Mouse (Mus musculus) embryonic facial prominence, embryonic 11.5 days (tissue): ENCODE results near the gene Il20rb. TPM values are rescaled to one million over a fixed set of nuclear protein-coding genes. Genes with fewer than 3 reads are reported as not detected.

Experiments used
- ATAC-seq: fragments of 200-750 bp; cut with Nextera tagmentation; replicated peaks from 2 replicates; pipeline ENCODE4 v1.8.0; 2017; ENCODE audit warnings: low read depth; ENCODE audit not compliant: insufficient number of reproducible peaks, low FRiP score, low TSS enrichment
- DNase-seq: peaks from one replicate; pipeline ENCODE4 v3.0.0-alpha.2; 2015; ENCODE audit warnings: low spot score
- H3K27ac ChIP-seq: fragments of 300-500 bp; sonication (generic); replicated peaks from 2 replicates; pipeline ENCODE4 v1.5.1; 2014; ENCODE audit warnings: mild to moderate bottlenecking, low read depth, low read length, control low read depth
- H3K27me3 ChIP-seq: fragments of 300-500 bp; sonication (generic); 2 replicates; pipeline ENCODE4 v1.6.1; 2014; ENCODE audit warnings: mild to moderate bottlenecking, low read length, moderate library complexity, mixed read lengths; ENCODE audit not compliant: control insufficient read depth, insufficient read depth
- H3K36me3 ChIP-seq: fragments of 300-500 bp; sonication (generic); replicated peaks from 2 replicates; pipeline ENCODE4 v1.6.1; 2014; ENCODE audit warnings: low read depth, mild to moderate bottlenecking, low read length, moderate library complexity, mixed read lengths; ENCODE audit not compliant: control insufficient read depth, insufficient read depth
- H3K4me1 ChIP-seq: fragments of 300-500 bp; sonication (generic); 2 replicates; pipeline ENCODE4 v1.6.1; 2014; ENCODE audit warnings: low read length, mixed read lengths; ENCODE audit not compliant: control insufficient read depth, insufficient read depth
- H3K4me2 ChIP-seq: fragments of 300-500 bp; sonication (generic); 2 replicates; pipeline ENCODE4 v1.6.1; 2014; ENCODE audit warnings: low read depth, mild to moderate bottlenecking, control low read depth, low read length, moderate library complexity
- H3K4me3 ChIP-seq: fragments of 300-500 bp; sonication (generic); 2 replicates; pipeline ENCODE4 v1.5.1; 2014; ENCODE audit warnings: low read depth, low read length, control low read depth
- H3K9ac ChIP-seq: fragments of 300-500 bp; sonication (generic); replicated peaks from 2 replicates; pipeline ENCODE4 v1.6.1; 2014; ENCODE audit warnings: mild to moderate bottlenecking, control low read depth, low read length
- H3K9me3 ChIP-seq: fragments of 300-500 bp; sonication (generic); replicated peaks from 2 replicates; pipeline ENCODE4 v1.6.1; 2016; ENCODE audit warnings: mild to moderate bottlenecking, low read length, inconsistent platforms, mixed read lengths; ENCODE audit not compliant: control insufficient read depth
- WGBS: fragments of 180-500 bp; shearing (Covaris S2); extraction: QIAGEN DNeasy Blood & Tissue Kit; methylation state at CpG from one replicate; pipeline ENCODE4 v1.1.7; 2014; 5-methylcytosine and 5-hydroxymethylcytosine counted together
- polyA plus RNA-seq: library from polyadenylated mRNA; unstranded; fragments of >200 nt; fragmentation: Nextera tagmentation; extraction: Ambion mirVana; gene quantifications from 2 replicates; pipeline ENCODE4 v1.2.1, GENCODE M21; 2014

Gene Il20rb
- polyA plus RNA-seq, result 0.86 and 1.2 TPM in 2 replicates

- H3K4me2 ChIP-seq, result no peak within 1 kb of the TSS
- H3K9me3 ChIP-seq, result no peaks in the 10 kb centered on the region
- no peaks in the 10 kb centered on the region for H3K4me1 ChIP-seq
- no peaks in the 10 kb centered on the region for H3K27me3 ChIP-seq
- H3K36me3 ChIP-seq, result no peaks in the 10 kb centered on the region
- DNase-seq (no peak), ATAC-seq (no peak)
- H3K4me3 ChIP-seq, result no peak within 1 kb of the TSS
- 80% methylated on average over 5 of the region's 5 CpGs for WGBS
- no peak within 1 kb of the TSS for H3K9ac ChIP-seq
- H3K27ac ChIP-seq, result no peak within 1 kb of the TSS
Observed at GRCm38 (mm10) chr9:100486431-100486830, at the start of gene Il20rb. Gene Il20rb, minus strand, starts transcription at chr9:100486788.

GRCm38 (mm10) chr9:100535618-100536262, 49.2 kb upstream of the Il20rb start:
- no peaks in the 10 kb centered on the region for H3K36me3 ChIP-seq
- H3K9me3 ChIP-seq, result no peaks in the 10 kb centered on the region
- H3K9ac ChIP-seq, result no peak overlapping the region
- 91% methylated on average over 2 of the region's 2 CpGs for WGBS
- H3K4me1 ChIP-seq, result no peaks in the 10 kb centered on the region
- no peak for DNase-seq
- no peaks in the 10 kb centered on the region for H3K27me3 ChIP-seq
- no peak overlapping the region for H3K4me2 ChIP-seq
- H3K4me3 ChIP-seq, result no peak overlapping the region
- no peak overlapping the region for H3K27ac ChIP-seq
- no peak for ATAC-seq

GRCm38 (mm10) chr9:100534686-100535085, 48.1 kb upstream of the Il20rb start:
- Histone ChIP-seq H3K4me2 (no peak overlapping the region), H3K4me3 (no peak overlapping the region), H3K9me3 (no peaks in the 10 kb centered on the region), H3K4me1 (no peaks in the 10 kb centered on the region), H3K9ac (no peak overlapping the region), H3K36me3 (no peaks in the 10 kb centered on the region), H3K27ac (no peak overlapping the region), H3K27me3 (no peaks in the 10 kb centered on the region)
- 88% methylated on average over 3 of the region's 3 CpGs for WGBS
- ATAC-seq (no peak), DNase-seq (no peak)

- no peak overlapping the region for H3K4me3 ChIP-seq
- no peaks in the 10 kb centered on the region for H3K27me3 ChIP-seq
- no peak overlapping the region for H3K27ac ChIP-seq
- no peaks in the 10 kb centered on the region for H3K9me3 ChIP-seq
- H3K9ac ChIP-seq, result no peak overlapping the region
- no peak for ATAC-seq
- DNase-seq, result no peak
- 84% methylated on average over 3 of the region's 3 CpGs for WGBS
- H3K4me1 ChIP-seq, result no peaks in the 10 kb centered on the region
- no peaks in the 10 kb centered on the region for H3K36me3 ChIP-seq
- H3K4me2 ChIP-seq, result no peak overlapping the region
Observed at GRCm38 (mm10) chr9:100532847-100533505, 46.4 kb upstream of the Il20rb start.

- no peak for DNase-seq
- Histone ChIP-seq H3K4me2 (no peak overlapping the region), H3K36me3 (no peaks in the 10 kb centered on the region), H3K4me3 (no peak overlapping the region), H3K27ac (no peak overlapping the region), H3K9me3 (no peaks in the 10 kb centered on the region), H3K9ac (no peak overlapping the region), H3K27me3 (no peaks in the 10 kb centered on the region), H3K4me1 (no peaks in the 10 kb centered on the region)
- no peak for ATAC-seq
- WGBS, result 81% methylated on average over 1 of the region's 1 CpGs
Observed at GRCm38 (mm10) chr9:100531296-100531695, 44.7 kb upstream of the Il20rb start.

- WGBS, result 89% methylated on average over 2 of the region's 2 CpGs
- no peak for ATAC-seq
Observed at GRCm38 (mm10) chr9:100525225-100525624, 38.6 kb upstream of the Il20rb start.

GRCm38 (mm10) chr9:100522029-100522428, 35.4 kb upstream of the Il20rb start:
- Histone ChIP-seq H3K27ac (no peak overlapping the region), H3K4me1 (no peaks in the 10 kb centered on the region), H3K4me3 (no peak overlapping the region), H3K9me3 (no peaks in the 10 kb centered on the region), H3K36me3 (no peaks in the 10 kb centered on the region), H3K27me3 (no peaks in the 10 kb centered on the region), H3K4me2 (no peak overlapping the region), H3K9ac (no peak overlapping the region)
- no peak for ATAC-seq
- no peak for DNase-seq
- 81% methylated on average over 2 of the region's 2 CpGs for WGBS

More at GRCm38 (mm10) chr9:100525225-100525624, 38.6 kb upstream of the Il20rb start:
- H3K4me3 ChIP-seq, result no peak overlapping the region
- no peak for DNase-seq
- H3K9ac ChIP-seq, result no peak overlapping the region
- H3K36me3 ChIP-seq, result no peaks in the 10 kb centered on the region
- no peaks in the 10 kb centered on the region for H3K4me1 ChIP-seq
- H3K9me3 ChIP-seq, result no peaks in the 10 kb centered on the region
- H3K27ac ChIP-seq, result no peak overlapping the region
- no peaks in the 10 kb centered on the region for H3K27me3 ChIP-seq
- H3K4me2 ChIP-seq, result no peak overlapping the region

- no peak overlapping the region for H3K9ac ChIP-seq
- 4% methylated on average over 2 of the region's 2 CpGs for WGBS
- H3K4me3 ChIP-seq, result no peak overlapping the region
- H3K27me3 ChIP-seq, result no peaks in the 10 kb centered on the region
- no peaks in the 10 kb centered on the region for H3K9me3 ChIP-seq
- peak; percentile 84 for DNase-seq
- H3K4me1 ChIP-seq, result no peaks in the 10 kb centered on the region
- H3K27ac ChIP-seq, result no peak overlapping the region
- no peaks in the 10 kb centered on the region for H3K36me3 ChIP-seq
- no peak for ATAC-seq
- H3K4me2 ChIP-seq, result no peak overlapping the region
Observed at GRCm38 (mm10) chr9:100520586-100520985, 34.0 kb upstream of the Il20rb start.
